Mouse (Mus musculus) spleen, postnatal 36 days (tissue): ENCODE measurements around the gene Cryzl2.

Experiments
- DNase-seq, 2 experiments: peaks; one replicate each; pipeline ENCODE4 v3.0.0; 2022; ENCODE audit warnings: low spot score in 2 of 2, mixed read lengths in 1 of 2

Gene Cryzl2

DNA sequence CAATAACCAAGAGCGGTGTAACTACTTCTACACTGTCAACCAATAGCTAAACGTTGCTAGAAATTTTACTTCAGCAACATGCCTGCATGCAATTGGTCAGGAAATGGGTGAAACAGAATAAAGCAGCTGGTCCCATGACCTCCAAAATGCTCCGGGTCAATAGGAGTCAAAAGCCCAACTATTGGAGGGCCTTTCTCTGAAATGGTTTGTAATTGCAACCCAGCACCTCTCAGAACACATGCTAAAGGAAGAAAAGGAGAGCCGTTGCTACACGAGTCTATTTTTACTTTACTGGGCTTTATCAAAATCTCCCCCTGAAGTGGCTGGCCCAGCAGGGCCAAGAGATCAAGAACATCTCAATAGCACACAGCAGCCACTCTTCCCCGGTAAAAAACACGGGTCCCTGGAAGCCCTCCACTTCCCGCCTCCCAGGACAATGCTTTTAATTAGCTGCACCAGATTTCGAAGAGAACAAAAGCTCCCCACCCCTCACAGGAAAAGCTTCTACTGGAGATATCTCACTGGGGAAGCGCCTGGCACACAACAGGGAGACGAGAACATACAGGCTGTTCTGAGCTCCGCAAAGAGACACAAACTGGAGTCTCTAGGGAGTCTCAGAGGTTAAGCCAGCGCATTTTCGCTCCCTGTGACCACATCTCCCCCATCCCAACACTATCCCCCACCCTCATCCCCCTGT is 15.2 kb upstream of the Cryzl2 start:
- no peak for DNase-seq

DNA sequence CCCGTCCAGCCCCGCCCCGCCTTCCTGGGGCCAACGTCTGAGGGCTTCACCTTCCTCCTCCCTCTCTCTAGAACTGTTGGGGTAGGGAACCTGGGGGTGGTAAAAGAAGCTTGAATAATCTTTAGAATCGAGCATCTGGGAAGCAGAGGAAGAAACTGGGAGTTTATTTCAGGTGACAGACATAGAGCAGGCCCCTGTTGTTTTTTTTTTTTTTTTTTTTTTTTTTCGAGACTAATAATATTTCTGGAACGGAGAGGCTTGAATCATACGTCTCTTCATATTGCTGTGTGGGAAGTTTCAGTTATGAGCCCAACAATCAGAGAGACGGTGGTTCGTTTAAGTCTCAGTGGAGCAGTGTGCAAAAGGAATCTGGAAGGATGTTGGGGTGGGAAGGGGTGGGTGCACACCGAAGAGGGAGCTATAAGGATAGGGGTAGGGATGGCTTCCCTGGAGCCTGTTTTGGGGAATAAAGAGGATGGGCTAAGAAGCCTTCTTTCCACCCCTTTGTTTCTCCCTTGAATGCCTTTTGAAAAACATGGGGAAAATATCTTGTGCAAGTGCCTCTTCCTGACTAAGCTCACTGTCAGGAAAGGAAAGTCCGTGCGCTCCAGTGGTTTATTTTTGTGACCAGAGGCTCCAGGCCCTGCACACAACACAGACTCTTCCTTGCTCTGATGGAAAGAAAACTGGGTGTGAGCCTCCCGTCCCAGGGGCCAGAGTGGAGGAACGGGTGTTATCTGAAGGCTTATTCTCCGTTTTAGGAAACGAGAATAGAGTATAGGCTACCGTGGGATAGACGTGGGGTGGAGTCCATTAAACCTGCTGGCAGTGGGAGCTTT is 14.4 kb upstream of the Cryzl2 start:
- DNase-seq: no peak

DNA sequence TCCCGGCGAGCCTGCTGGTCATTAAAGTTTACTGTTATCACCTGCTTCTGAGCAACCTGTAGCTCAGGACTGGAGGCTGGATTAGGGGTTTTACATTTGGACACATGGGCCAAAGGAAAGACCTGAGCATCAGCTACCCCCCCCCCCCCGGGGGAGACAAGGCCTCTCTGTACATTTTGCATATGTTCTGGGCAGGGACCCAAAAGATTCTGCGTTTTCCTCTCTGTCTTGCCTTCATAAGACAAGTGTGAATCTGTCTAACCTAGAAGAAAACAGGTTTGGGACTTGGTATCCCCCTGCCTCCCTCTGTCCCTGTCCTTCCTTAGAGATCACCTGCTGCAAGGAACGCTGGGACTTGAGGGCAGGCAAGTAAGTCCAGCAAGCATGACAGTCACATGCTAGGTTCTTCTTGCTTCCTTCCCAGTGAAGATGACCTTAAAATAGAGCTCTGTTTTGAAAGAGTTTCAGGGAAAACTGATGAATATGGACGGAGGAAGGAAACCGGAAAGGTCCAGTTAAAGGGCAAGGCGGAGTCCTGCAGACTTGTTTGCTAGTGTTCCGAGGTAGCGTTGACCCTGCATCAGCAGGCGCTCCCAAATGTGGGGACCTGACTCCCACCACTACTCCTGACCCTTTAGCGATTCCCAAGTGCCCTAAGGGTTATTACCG is 13.6 kb upstream of the Cryzl2 start:
- no peak for DNase-seq

DNA sequence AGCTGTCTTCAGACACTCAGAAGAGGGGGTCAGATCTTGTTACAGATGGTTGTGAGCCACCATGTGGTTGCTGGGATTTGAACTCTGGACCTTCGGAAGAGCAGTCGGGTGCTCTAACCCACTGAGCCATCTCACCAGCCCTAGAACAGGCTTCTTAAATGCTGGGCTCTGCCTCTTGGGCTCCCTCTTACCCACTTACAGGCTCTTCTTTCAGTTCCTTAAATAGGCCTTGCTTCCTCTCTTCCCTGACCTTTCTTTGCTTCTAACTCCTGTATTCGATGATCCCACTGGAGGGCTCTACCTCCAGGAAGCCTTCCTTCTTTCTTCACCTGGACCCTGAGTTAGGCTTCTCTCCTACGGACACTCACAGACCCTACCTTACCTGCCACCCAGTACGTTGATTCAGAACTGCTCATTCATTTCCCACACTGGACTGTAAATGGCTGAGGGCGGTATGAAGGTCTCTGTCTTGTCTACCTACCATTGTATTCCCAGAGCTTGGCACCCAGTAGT is 12.9 kb upstream of the Cryzl2 start:
- DNase-seq: no peak

- DNase-seq: peak; percentile 26 to 27
Measured at GRCm38 (mm10) chr1:157446325-157446724, 12.1 kb upstream of the Cryzl2 start.

DNA sequence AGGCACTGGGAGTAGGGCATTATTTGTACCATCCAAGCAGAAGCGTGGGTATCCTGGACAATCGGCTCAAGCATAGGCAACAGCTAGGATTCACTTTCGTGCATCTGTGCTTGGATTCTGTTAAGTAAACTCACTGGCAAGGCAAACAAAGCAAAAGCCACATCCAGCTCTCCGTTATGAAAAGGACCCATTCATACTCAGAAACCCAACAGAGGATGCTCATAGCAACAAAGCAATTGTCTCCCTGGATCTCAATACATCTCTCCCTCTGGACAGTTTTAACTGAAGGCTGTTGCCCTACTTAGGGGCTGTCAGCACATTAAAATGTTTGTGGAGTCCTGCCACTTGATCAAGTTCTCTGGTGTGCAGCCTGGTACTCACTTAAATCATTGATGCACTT is 11.2 kb upstream of the Cryzl2 start:
- DNase-seq: no peak

DNA sequence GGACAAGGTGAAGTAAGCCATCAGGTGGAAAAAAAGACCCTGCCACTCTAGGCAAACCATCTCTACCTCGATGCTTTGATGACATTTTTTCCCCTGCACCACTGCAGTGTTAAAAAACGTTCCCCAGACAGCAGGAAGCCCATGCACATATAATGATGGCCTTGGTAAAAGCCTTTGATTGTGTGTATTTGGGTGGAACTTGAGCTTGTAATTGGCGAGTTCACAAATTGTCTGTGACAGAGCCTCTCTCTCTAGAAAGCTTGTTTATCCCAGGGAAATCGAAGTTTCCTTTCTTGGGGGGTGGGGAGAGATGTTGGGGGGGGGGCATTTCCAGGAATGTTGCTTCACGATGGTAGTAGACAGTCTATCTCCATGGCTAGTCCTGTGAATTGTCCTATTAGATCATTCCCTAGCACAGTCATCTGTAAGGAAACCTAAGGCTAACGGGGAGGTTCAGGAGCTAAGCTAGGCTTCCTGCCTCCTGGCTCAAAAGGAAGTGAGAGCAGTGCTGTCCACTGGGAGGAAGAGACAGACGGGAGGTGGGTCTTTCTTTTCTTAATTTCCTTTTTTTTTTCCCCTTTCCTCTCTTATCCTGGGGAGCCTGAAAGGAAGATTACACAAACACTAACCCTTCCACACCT is 10.1 kb upstream of the Cryzl2 start:
- no peak for DNase-seq

DNA sequence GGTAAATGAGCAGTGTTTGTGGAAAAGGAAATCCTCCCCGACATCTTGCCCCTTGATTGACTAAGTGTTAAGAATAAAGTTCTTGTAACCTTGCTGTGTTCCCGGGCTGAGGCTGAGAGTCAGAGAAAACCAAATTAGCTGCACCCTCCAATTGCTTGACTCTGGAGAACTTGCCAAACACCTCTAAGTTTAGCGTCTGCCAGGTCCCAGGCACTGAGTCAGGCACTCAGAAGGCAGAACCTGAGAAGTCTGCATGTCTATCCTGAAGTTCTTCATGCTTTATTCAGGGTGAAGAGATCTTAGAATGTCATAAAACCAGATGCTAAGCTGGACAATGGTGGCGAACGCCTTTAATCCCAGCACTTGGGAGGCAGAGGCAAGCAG is 9.6 kb upstream of the Cryzl2 start:
- no peak for DNase-seq

- DNase-seq: no peak
Measured at GRCm38 (mm10) chr1:157449532-157449931, 8.8 kb upstream of the Cryzl2 start.

DNA sequence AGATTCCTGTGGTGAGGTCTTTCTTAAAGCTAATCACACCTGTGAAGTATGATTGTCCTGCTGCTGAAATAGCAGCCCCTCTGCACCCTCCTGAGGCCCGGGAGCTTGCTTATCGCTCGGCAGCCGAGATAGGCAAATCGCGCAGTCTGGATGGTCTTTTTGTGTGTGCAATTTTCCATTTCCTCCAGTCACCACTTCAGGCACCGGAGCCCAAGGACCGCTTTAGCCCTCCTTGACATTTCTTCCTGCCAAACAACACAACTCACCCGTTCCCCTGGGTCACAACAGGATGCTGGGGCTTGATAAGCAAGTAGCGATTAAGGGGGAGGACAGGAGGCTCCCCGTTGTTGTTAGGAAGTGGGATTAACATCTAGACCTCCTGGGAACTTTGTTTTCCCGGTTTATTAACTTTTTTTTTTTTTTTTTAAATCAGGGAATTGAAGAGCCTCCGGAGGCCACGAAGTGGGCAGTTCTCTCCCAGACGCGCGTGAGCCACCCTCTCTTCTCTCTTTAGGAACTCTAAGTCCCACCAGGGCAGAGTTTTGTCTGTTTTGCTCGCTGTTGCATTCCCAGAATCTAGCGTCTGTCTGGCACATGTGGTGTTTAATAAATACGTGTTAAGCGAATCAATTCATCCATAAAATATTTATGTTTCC is 8.3 kb upstream of the Cryzl2 start:
- peak; percentile 4 to 10 for DNase-seq

- no peak for DNase-seq
Measured at GRCm38 (mm10) chr1:157452284-157452683, 6.1 kb upstream of the Cryzl2 start.

DNA sequence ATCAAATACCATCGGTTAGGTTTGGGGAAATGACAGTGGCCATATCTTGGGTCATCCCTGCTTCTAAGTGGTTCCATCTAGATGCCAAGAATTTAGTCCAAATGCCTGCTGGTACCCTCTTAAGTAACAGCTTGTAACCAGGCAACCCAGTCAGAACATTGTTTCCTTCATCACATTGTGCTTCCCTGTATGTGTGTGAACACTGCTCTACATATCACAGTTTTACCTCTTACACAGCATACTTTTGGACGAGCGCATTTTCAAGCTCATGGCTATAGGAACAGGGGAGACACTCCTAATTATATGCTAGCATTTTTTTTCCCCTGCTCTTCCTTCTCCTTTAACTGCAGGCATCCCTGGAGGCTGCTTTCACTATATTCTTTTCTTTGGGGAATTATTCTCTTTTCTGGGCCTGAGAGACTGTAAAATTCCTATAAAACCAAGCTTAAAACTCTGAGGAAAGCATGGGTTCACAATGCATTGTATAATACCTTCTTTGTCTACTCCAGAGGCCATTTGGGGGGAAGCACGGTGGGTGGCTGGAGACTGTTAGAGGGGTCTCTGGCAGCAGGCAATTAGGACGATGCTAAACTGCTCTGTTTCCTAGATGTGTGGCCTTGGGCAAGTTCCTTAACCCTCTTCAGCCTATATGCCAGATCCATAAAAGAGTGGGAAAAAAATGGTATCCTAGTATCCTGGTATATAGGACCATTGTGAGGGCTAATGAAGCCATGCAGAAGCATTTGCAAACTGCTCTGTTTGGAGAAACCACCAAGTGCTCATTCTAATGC is 5.4 kb upstream of the Cryzl2 start:
- no peak for DNase-seq

- no peak for DNase-seq
Measured at GRCm38 (mm10) chr1:157454876-157455275, 3.5 kb upstream of the Cryzl2 start.

- no peak for DNase-seq
Measured at GRCm38 (mm10) chr1:157457789-157458188, 588 bp upstream of the Cryzl2 start.

- DNase-seq: no peak
Measured at GRCm38 (mm10) chr1:157459904-157460303, 1.5 kb downstream of the Cryzl2 start.

DNA sequence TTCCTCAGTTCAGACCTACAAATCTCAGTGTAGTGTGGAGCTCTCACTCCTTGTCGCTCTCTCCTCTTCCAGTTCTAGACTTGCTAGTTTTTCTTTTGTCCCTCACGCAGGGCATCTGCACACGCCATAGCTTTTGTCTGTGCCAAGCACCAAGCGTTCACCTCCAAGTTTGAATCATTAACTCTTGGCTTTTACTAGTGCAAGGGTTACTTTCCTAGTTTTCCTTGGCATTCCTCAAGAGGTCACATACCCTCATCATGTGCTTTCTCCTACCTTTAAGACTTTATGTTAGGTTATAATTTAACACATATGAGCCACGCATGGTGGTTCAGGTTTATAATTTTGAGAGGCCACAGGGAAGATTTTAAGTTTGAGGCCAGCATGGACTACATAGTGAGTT is 2.9 kb downstream of the Cryzl2 start:
- no peak for DNase-seq

DNA sequence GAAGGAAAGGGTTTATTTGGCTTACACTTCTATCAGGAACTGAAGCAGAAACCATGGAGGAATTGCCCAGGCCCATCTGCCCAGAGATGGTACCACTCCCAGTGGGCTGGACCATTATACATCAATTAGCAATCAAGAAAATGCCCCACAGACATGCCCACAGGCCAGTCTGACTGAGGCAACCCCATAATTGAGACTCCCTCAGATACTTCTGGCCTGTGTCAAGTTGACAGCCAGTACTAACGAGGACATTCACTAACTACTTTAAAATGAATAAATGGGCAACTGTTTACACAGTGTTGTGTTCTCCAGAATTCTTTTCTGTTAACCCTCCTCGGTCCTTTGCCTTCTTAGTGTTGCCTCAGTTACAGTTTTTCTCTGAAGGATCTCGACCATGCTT is 4.0 kb downstream of the Cryzl2 start:
- DNase-seq: no peak

- DNase-seq: no peak
Measured at GRCm38 (mm10) chr1:157465194-157465593, 6.8 kb downstream of the Cryzl2 start.

DNA sequence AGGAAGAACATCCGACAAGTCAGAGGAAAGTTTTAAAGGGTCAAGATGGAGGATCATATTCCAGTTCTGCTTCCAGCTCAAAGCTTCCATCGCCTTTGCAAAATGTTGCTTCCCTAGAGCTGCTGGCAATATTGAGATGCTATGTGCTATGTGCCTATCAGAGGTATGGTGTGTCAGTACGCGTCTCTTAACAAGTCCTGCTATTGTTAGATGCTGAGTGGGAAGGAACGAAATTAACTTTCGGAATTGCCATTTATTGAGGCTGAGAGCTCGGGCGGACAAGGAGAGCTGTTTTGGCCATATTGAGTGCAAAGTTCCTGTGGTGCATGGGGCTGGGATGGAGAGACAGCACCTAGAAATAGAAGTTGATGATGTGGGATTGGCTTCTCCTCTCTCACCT is 9.5 kb downstream of the Cryzl2 start:
- DNase-seq: no peak

DNA sequence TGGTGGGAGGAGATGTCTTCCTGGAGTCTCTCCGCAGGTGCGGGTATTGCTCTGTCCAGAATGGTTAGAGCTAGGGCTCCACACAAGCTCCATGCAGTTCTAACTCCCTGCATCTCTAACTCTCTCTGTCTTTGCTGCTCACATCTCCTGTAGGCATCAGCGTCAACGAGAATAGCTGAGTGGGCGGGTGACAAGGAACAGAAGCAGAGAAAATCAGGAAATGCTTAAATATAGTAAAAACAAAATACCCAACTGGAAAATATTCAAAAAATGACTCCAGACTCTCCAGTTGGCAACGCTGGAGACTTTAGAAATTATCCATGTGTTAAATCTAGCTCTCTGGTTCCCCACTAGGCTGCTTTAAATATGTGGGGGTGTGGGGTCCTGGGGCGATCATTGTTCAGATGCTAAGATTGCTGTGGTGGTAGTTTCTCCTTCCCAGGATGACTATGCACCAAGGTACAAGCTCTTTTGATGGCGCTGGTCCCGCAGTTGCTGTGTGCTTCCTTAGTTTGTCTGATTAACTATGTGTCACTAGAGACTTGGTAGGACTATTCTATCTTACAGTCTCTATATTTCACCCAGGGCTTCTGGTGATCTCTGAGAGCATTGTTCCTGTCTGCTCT is 12.5 kb downstream of the Cryzl2 start:
- no peak for DNase-seq
